Mouse (Mus musculus) liver, adult 2 months (tissue): ENCODE results near the gene Kyat1.

Experiments
- CTCF ChIP-seq: fragments of 200-500 bp; IDR thresholded peaks from 2 replicates; pipeline ENCODE4 v1.5.1; 2011; ENCODE audit warnings: low read depth, low read length, control low read depth
- POLR2A ChIP-seq: fragments of 200-500 bp; IDR thresholded peaks from 2 replicates; pipeline ENCODE4 v1.6.1; 2011; ENCODE audit warnings: low read length, control low read depth; ENCODE audit not compliant: insufficient read depth; ENCODE audit errors: extremely low read depth

GRCm38 (mm10) chr2:30177700-30178675, 27.7 kb downstream of the Kyat1 start, which contains the start of gene Spout1:
- no peak for TF ChIP-seq CTCF
- TF ChIP-seq POLR2A, result peak; percentile 61; the same call in 1 of the 2 replicates
